Mouse (Mus musculus): ENCODE data around the gene Cutal. TPM values are rescaled to one million over a fixed set of nuclear protein-coding genes. Genes with fewer than 3 reads are reported as not detected.

The Cutal gene
- polyA plus RNA-seq, 1 experiment: not detected

DNA sequence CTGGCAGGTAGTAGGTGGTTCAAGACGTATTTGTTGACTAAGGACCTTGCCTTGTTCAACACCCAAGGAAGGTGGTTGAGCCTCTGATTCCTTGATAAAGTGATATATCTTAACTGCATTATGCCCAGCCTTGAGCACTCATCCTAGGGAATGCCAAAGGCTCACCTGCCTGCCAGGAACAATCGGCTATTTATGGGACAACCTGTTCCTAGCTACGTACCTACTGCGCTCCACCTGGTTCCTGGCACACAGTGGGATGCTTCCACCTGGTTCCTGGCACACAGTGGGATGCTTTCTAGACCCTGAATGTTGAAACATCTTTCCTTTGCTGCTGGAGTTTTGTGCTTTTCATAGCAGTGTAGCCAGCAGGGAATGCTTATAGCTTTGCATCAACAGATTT is 35.5 kb downstream of the Cutal start:
- Histone ChIP-seq H3K27me3 (ENCODE audit: control insufficient read depth) (peaks cover 21% of the 10 kb centered on the region), H3K4me3 (replicated peaks) (no peak overlapping the region), H3K9me3 (ENCODE audit: control insufficient read depth, low read length) (no peaks in the 10 kb centered on the region), H3K36me3 (ENCODE audit: control insufficient read depth) (peaks cover 60% of the 10 kb centered on the region), H3K4me1 (ENCODE audit: control insufficient read depth) (peaks cover 55% of the 10 kb centered on the region)
- TF ChIP-seq GATA1 (IDR thresholded peaks at IDR 0.05; ENCODE audit: low read length) (no peak), TAL1 (IDR thresholded peaks at IDR 0.05; ENCODE audit: low read length) (no peak)

DNA sequence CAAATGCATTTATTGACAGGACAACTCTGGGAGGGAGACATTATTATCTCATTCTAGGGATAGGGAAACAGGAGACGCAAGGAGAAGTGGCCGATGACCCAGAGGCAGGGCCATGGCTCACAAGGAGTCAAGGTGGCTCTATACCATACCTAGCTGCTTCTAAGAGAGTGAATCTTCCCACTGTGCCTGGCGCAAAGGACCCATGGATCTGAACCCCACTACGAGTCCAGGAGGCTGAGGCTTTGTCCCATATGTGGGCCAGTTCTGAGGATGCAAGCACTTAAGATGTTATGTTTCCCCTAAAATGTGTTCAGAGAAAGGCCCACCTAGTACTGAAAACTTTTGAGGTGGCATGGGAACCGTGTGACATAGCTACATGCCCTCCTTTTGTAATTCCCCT is 37.7 kb downstream of the Cutal start:
- peaks cover 41% of the 10 kb centered on the region for H3K4me1 ChIP-seq (ENCODE audit: control insufficient read depth)
- TF ChIP-seq GATA1 (IDR thresholded peaks at IDR 0.05; ENCODE audit: low read length) (no peak), TAL1 (IDR thresholded peaks at IDR 0.05; ENCODE audit: low read length) (no peak)

DNA sequence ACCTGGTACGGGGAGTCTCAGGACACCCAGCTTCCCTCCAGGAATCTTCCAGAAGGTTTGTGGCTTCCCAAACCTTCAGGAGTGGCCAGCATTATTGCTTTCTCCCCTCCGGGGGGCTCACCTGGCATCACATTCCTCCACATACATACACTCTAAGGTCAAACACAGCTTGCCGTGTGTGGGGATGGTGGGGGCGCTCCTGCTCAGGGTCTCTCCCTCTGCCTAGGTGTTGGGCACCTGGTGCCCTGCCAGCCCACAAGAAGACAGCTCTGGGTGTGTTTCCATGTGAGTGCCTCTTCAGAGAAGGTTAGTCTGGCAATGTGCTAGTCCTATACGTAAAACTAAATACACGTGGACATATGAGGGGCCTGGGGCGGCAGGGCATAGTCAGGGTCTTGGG is 38.4 kb downstream of the Cutal start:
- peaks cover 47% of the 10 kb centered on the region for H3K36me3 ChIP-seq (ENCODE audit: control insufficient read depth)
- H3K4me1 ChIP-seq (ENCODE audit: control insufficient read depth): peaks cover 35% of the 10 kb centered on the region
- peaks cover 41% of the 10 kb centered on the region for H3K27me3 ChIP-seq (ENCODE audit: control insufficient read depth)
- no peak for TF ChIP-seq TAL1 (IDR thresholded peaks at IDR 0.05; ENCODE audit: low read length)
- TF ChIP-seq GATA1 (IDR thresholded peaks at IDR 0.05; ENCODE audit: low read length): no peak
- H3K9me3 ChIP-seq (ENCODE audit: control insufficient read depth, low read length): no peaks in the 10 kb centered on the region
- peak overlapping the region; percentile 68 for H3K4me3 ChIP-seq (replicated peaks)

More for the DNA sequence above, 37.7 kb downstream of the Cutal start:
- Histone ChIP-seq H3K36me3 (ENCODE audit: control insufficient read depth) (peaks cover 53% of the 10 kb centered on the region), H3K9me3 (ENCODE audit: control insufficient read depth, low read length) (no peaks in the 10 kb centered on the region), H3K27me3 (ENCODE audit: control insufficient read depth) (peaks cover 34% of the 10 kb centered on the region), H3K4me3 (replicated peaks) (no peak overlapping the region)

DNA sequence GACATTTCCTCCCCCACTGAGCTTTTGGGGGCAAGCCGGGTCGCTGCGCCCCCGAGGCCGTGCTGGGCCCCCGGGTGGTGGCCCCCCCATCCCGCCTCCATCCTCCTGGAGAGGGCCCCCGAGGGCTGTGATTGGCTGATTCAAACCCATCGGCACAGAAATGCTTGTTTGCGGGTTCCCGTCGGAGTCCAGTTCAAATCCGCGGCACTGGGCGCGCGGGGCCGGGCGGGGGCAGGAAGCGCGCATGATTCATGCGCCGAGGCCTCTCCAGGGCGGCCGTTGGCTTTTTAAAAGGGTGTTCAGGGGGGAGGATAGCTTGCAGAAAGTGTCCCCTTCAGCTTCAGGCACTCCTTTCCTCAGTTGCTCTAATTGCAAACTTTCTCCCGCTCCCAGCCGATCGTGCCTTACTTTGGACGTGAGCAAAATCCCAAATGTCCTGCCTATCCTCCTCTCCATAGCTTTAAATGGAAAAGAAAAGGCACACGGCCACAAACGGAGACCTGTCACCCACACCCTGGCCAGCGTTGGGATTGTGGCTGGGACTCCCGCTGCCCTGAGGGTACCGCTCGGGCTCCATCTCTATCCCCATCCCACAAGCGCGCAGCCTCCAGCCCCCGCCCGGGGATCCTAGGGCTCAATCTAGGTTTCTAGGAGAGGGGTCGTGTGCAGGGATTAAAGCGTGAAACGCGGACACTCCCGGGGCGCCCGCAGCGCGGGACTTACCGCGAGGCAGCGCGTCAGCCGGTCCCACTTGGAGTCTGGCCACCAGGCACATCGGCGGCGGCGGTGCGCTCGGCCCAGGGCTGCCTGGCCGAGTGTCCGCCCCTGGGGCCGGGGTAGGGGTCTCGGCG is 39.2 kb downstream of the Cutal start, which contains the start of gene Phf19:
Gene Phf19 (minus strand): TSS at position 809 of the 851 bp plus-strand sequence.
- peaks cover 39% of the 10 kb centered on the region for H3K36me3 ChIP-seq (ENCODE audit: control insufficient read depth)
- peaks cover 33% of the 10 kb centered on the region for H3K4me1 ChIP-seq (ENCODE audit: control insufficient read depth)
- TF ChIP-seq GATA1 (IDR thresholded peaks at IDR 0.05; ENCODE audit: low read length): no peak
- TF ChIP-seq TAL1 (IDR thresholded peaks at IDR 0.05; ENCODE audit: low read length): no peak
- H3K9me3 ChIP-seq (ENCODE audit: control insufficient read depth, low read length): no peaks in the 10 kb centered on the region
- H3K4me3 ChIP-seq (replicated peaks): peak within 1 kb of the TSS; percentile 68
- peaks cover 47% of the 10 kb centered on the region for H3K27me3 ChIP-seq (ENCODE audit: control insufficient read depth)

DNA sequence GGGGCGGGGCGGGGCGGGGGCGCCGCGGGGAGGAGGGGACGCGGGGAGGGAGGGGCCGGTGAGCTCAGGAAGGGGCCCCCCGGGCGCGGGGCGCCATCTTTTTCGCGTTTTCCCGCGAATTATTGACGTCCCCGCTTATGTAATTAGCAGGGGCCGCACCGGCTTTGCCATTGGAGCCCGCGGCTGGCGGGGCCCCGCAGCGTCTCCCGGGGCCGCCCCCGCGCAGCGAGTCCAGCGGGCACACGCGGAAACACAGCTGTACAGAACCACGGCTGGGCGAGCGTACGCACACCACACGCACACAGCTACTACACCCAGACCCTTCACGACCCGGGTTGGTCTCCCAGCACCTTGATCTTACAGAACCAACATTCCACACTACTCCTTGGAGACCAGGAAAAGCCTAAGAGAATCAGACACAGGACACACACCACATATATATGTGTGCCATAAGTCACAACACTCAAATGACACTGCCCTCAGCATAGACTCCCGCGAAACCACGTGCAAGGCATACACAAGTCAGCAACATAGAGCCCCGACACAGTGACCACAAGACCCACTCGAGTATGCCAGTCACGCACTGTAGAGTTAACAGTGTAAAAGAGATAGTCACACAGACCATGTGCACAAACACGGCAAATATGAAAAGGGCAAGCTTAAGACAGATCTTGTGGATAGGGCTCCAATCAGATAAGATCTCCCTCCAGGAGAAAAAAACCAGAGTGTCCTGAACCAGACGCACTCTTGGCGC is 40.0 kb downstream of the Cutal start:
- peaks cover 33% of the 10 kb centered on the region for H3K4me1 ChIP-seq (ENCODE audit: control insufficient read depth)
- H3K4me3 ChIP-seq (replicated peaks): peak overlapping the region; percentile 68
- H3K9me3 ChIP-seq (ENCODE audit: control insufficient read depth, low read length): no peaks in the 10 kb centered on the region
- TF ChIP-seq GATA1 (IDR thresholded peaks at IDR 0.05; ENCODE audit: low read length) (peak; percentile 62), TAL1 (IDR thresholded peaks at IDR 0.05; ENCODE audit: low read length) (no peak)
- H3K36me3 ChIP-seq (ENCODE audit: control insufficient read depth): peaks cover 34% of the 10 kb centered on the region
- peaks cover 47% of the 10 kb centered on the region for H3K27me3 ChIP-seq (ENCODE audit: control insufficient read depth)

DNA sequence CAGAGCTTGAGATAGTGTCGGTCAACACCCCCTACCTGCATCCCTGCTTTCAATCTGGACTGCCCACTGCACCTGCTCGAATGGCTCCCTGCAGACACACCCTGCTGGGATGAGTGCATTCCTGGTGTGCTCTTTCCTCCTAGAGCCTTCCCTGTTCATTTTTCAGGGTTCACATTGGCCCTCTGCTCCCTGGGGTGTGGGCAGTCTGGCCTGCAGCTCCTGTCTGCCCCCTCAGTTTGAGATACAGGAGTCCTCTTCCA is 40.6 kb downstream of the Cutal start:
- H3K27me3 ChIP-seq (ENCODE audit: control insufficient read depth): peaks cover 47% of the 10 kb centered on the region
- H3K4me3 ChIP-seq (replicated peaks): peak overlapping the region; percentile 68
- peaks cover 28% of the 10 kb centered on the region for H3K36me3 ChIP-seq (ENCODE audit: control insufficient read depth)
- peaks cover 33% of the 10 kb centered on the region for H3K4me1 ChIP-seq (ENCODE audit: control insufficient read depth)
- no peak for TF ChIP-seq TAL1 (IDR thresholded peaks at IDR 0.05; ENCODE audit: low read length)
- no peak for TF ChIP-seq GATA1 (IDR thresholded peaks at IDR 0.05; ENCODE audit: low read length)
- H3K9me3 ChIP-seq (ENCODE audit: control insufficient read depth, low read length): no peaks in the 10 kb centered on the region

DNA sequence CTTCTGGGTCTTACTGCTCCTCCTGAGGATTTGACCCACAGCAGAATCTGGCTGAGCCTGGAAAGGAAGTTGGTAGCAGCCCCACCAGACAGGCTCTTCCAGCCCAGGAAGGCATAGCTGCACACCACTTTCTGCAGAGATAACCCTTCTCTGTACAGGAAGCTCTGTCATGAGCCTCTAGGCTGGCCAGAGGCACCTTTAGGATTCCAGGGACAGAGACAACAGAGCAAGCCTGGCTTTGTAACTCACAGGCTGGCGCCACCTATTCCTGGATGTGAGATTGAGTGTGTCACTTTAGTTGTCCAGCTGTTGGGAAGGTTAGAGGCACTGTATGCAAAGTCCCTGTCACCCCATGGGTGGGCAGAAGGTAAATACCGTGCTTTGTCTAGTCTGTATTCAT is 40.9 kb downstream of the Cutal start:
- no peaks in the 10 kb centered on the region for H3K9me3 ChIP-seq (ENCODE audit: control insufficient read depth, low read length)
- peaks cover 47% of the 10 kb centered on the region for H3K27me3 ChIP-seq (ENCODE audit: control insufficient read depth)
- no peak overlapping the region for H3K4me3 ChIP-seq (replicated peaks)
- TF ChIP-seq TAL1 (IDR thresholded peaks at IDR 0.05; ENCODE audit: low read length) (no peak), GATA1 (IDR thresholded peaks at IDR 0.05; ENCODE audit: low read length) (no peak)
- peaks cover 25% of the 10 kb centered on the region for H3K36me3 ChIP-seq (ENCODE audit: control insufficient read depth)
- peaks cover 33% of the 10 kb centered on the region for H3K4me1 ChIP-seq (ENCODE audit: control insufficient read depth)

DNA sequence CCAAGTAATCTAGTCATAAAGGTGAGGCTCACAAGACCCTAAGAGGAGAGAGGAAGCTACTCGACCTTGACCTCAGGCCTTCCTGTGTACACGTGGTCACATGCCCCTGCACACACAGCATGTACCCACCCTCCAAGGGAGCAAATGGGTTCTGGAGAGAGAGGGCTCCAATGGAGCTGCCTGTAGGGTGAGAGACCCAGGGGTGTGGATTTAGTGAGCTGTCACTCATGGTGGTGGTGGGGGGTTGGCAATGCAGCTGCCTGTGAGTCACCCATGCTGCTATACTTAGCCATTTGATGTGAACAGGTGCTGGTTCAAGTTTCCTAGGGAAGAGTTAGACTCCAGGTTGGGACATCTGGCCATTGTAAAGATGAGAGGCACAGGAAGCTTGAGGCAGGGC is 45.9 kb downstream of the Cutal start:
- H3K27me3 ChIP-seq (ENCODE audit: control insufficient read depth): peaks cover 22% of the 10 kb centered on the region
- H3K9me3 ChIP-seq (ENCODE audit: control insufficient read depth, low read length): no peaks in the 10 kb centered on the region
- no peaks in the 10 kb centered on the region for H3K36me3 ChIP-seq (ENCODE audit: control insufficient read depth)
- peaks cover under 1% of the 10 kb centered on the region; the same call in 1 of the 2 replicates for H3K4me1 ChIP-seq (ENCODE audit: control insufficient read depth)
- TF ChIP-seq TAL1 (IDR thresholded peaks at IDR 0.05; ENCODE audit: low read length): no peak
- no peak for TF ChIP-seq GATA1 (IDR thresholded peaks at IDR 0.05; ENCODE audit: low read length)
- H3K4me3 ChIP-seq (replicated peaks): no peak overlapping the region

DNA sequence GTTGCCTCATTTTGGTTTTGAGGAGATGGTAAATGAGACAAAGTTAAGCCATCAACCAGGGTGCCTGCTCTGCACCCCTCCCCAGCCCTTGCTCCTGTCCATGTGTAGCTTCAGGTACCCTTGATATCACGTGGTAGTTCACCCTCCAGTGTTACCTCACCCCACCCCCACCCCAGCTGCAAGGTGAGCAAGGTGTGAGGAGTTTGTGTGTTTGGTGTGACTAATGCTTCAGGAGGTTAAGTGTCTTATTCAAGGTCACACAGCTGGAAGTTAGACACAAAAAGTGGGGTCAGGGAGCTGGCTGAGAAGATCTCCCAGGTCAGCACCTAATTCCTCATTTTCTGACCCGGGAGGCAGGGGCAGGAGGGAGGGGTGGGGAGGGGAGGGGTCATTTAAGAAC is 48.5 kb downstream of the Cutal start:
- H3K36me3 ChIP-seq (ENCODE audit: control insufficient read depth): no peaks in the 10 kb centered on the region
- 0 out of 2 replicates have a peak, but pooled peaks cover 2% of the 10 kb centered on the region for H3K4me1 ChIP-seq (ENCODE audit: control insufficient read depth)
- H3K4me3 ChIP-seq (replicated peaks): no peak overlapping the region
- H3K9me3 ChIP-seq (ENCODE audit: control insufficient read depth, low read length): no peaks in the 10 kb centered on the region
- TF ChIP-seq GATA1 (IDR thresholded peaks at IDR 0.05; ENCODE audit: low read length) (no peak), TAL1 (IDR thresholded peaks at IDR 0.05; ENCODE audit: low read length) (no peak)
- H3K27me3 ChIP-seq (ENCODE audit: control insufficient read depth): peaks cover 6% of the 10 kb centered on the region

Data from erythroblast, embryonic 14.5 days (primary cell).